Mouse (Mus musculus) bone marrow macrophage, adult 2 months (primary cell): ENCODE data around the gene Carmil1.

Experiments
- CTCF ChIP-seq: IDR thresholded peaks from 2 replicates; pipeline ENCODE4 v1.5.1; 2012; ENCODE audit warnings: low read depth, mild to moderate bottlenecking, low read length, moderate library complexity
- POLR2A ChIP-seq: IDR thresholded peaks from 2 replicates; pipeline ENCODE4 v1.6.1; 2012; ENCODE audit warnings: mild to moderate bottlenecking, low read depth, low read length, borderline replicate concordance

DNA sequence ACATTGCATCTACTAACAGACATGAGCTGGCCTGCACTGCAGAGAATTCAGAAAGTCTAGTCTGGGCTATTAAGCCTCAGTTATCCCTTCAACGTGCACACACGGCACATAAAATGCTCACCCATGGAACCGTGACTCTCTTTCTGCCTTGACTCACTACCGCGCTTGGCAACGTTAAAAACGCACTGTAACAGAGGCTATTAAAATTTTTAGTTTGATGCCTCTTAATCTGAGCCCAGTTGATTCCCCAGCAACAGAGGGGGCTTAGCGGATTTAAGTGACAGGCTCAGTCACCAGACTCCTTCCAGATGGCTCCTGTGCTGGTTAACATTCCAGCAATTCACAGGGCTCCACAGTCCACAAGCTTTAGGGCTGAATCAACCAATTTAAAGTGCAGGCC is 213.0 kb downstream of the Carmil1 start:
- TF ChIP-seq CTCF (no peak), POLR2A (no peak)
